Mouse (Mus musculus) macrophage (primary cell): ENCODE measurements around the gene Lcmt1. TPM values are rescaled to one million over a fixed set of nuclear protein-coding genes. Genes with fewer than 3 reads are reported as not detected.

Experiments used
- H3K27ac ChIP-seq: fragments of 350-480 bp; formaldehyde crosslinking; 2 replicates; pipeline ENCODE4 v1.9.0; 2021
- H3K36me3 ChIP-seq: fragments of 350-480 bp; formaldehyde crosslinking; 2 replicates; pipeline ENCODE4 v1.9.0; 2021; ENCODE audit errors: inconsistent target
- H3K4me3 ChIP-seq: fragments of 350-480 bp; formaldehyde crosslinking; 2 replicates; pipeline ENCODE4 v1.9.0; 2021; ENCODE audit errors: inconsistent target
- H3K79me2 ChIP-seq: fragments of 350-480 bp; formaldehyde crosslinking; 2 replicates; pipeline ENCODE4 v1.9.0; 2021; ENCODE audit errors: inconsistent target
- WGBS: methylation state at CpG from one replicate; pipeline ENCODE4 v1.1.7; 2026; ENCODE audit warnings: inconsistent platforms; ENCODE audit not compliant: missing documents; 5-methylcytosine and 5-hydroxymethylcytosine counted together
- polyA plus RNA-seq: library from polyadenylated mRNA; stranded (reverse); fragments of 250-400 nt; gene quantifications from 3 replicates; pipeline ENCODE4 v1.2.4, GENCODE M21; 2018; ENCODE audit warnings: inconsistent platforms

The Lcmt1 gene
- polyA plus RNA-seq, 1 experiment from 2014 or later: 14.4 TPM

- 93% methylated on average over 9 of the region's 11 CpGs for WGBS
- Histone ChIP-seq H3K36me3 (peaks cover 10% of the 10 kb centered on the region), H3K27ac (no peak overlapping the region), H3K4me3 (no peak overlapping the region), H3K79me2 (peaks cover 100% of the 10 kb centered on the region)
These were observed 19.8 kb upstream of the Lcmt1 start for GRCm38 (mm10) chr7:123349813-123350212.

- WGBS: 88% methylated on average over 2 of the region's 2 CpGs
- Histone ChIP-seq H3K36me3 (peaks cover 10% of the 10 kb centered on the region), H3K4me3 (no peak overlapping the region), H3K79me2 (peaks cover 100% of the 10 kb centered on the region), H3K27ac (no peak overlapping the region)
These were observed 19.3 kb upstream of the Lcmt1 start for GRCm38 (mm10) chr7:123350243-123350642.

- Histone ChIP-seq H3K36me3 (peaks cover 15% of the 10 kb centered on the region), H3K4me3 (no peak overlapping the region), H3K79me2 (peaks cover 100% of the 10 kb centered on the region), H3K27ac (no peak overlapping the region)
- WGBS: 98% methylated on average over 4 of the region's 4 CpGs
These were observed 16.5 kb upstream of the Lcmt1 start for GRCm38 (mm10) chr7:123353081-123353480.

GRCm38 (mm10) chr7:123353879-123354278, 15.7 kb upstream of the Lcmt1 start:
- 0 out of 2 replicates have a peak overlapping the region, but pooled peaks have one; percentile 14 for H3K27ac ChIP-seq
- whole genome bisulfite sequencing: 75% methylated on average over 5 of the region's 5 CpGs
- no peak overlapping the region for H3K4me3 ChIP-seq
- peaks cover 15% of the 10 kb centered on the region for H3K36me3 ChIP-seq
- H3K79me2 ChIP-seq: peaks cover 100% of the 10 kb centered on the region

- Histone ChIP-seq H3K79me2 (peaks cover 100% of the 10 kb centered on the region), H3K27ac (peak overlapping the region; percentile 14; the same call in 1 of the 2 replicates), H3K4me3 (no peak overlapping the region), H3K36me3 (peaks cover 15% of the 10 kb centered on the region)
- WGBS: 26% methylated on average over 5 of the region's 5 CpGs
These were observed 15.2 kb upstream of the Lcmt1 start for GRCm38 (mm10) chr7:123354392-123354791.

GRCm38 (mm10) chr7:123354851-123355250, 14.7 kb upstream of the Lcmt1 start:
- H3K79me2 ChIP-seq: peaks cover 100% of the 10 kb centered on the region
- no peak overlapping the region for H3K4me3 ChIP-seq
- peaks cover 15% of the 10 kb centered on the region for H3K36me3 ChIP-seq
- peak overlapping the region; percentile 14; the same call in 1 of the 2 replicates for H3K27ac ChIP-seq
- WGBS: no CpG with 5 or more reads among the region's 2 CpGs

- Histone ChIP-seq H3K4me3 (no peak overlapping the region), H3K79me2 (peaks cover 100% of the 10 kb centered on the region), H3K36me3 (peaks cover 12% of the 10 kb centered on the region; the same call in 1 of the 2 replicates), H3K27ac (no peak overlapping the region)
- WGBS: 24% methylated on average over 3 of the region's 3 CpGs
These were observed 13.4 kb upstream of the Lcmt1 start for GRCm38 (mm10) chr7:123356158-123356557.

GRCm38 (mm10) chr7:123359101-123359500, 10.5 kb upstream of the Lcmt1 start:
- 95% methylated on average over 6 of the region's 7 CpGs for WGBS
- H3K27ac ChIP-seq: no peak overlapping the region
- H3K79me2 ChIP-seq: peaks cover 100% of the 10 kb centered on the region
- no peak overlapping the region for H3K4me3 ChIP-seq
- peaks cover 29% of the 10 kb centered on the region; the same call in 1 of the 2 replicates for H3K36me3 ChIP-seq

- WGBS: 49% methylated on average over 5 of the region's 5 CpGs
- Histone ChIP-seq H3K79me2 (peaks cover 100% of the 10 kb centered on the region), H3K36me3 (peaks cover 34% of the 10 kb centered on the region; the same call in 1 of the 2 replicates), H3K4me3 (no peak overlapping the region), H3K27ac (no peak overlapping the region)
These were observed 9.4 kb upstream of the Lcmt1 start for GRCm38 (mm10) chr7:123360185-123360584.

- 89% methylated on average over 7 of the region's 7 CpGs for WGBS
- H3K79me2 ChIP-seq: peaks cover 100% of the 10 kb centered on the region
- no peak overlapping the region for H3K4me3 ChIP-seq
- no peak overlapping the region for H3K27ac ChIP-seq
- peaks cover 34% of the 10 kb centered on the region; the same call in 1 of the 2 replicates for H3K36me3 ChIP-seq
These were observed 8.2 kb upstream of the Lcmt1 start for GRCm38 (mm10) chr7:123361229-123361980.

GRCm38 (mm10) chr7:123362806-123363205, 6.8 kb upstream of the Lcmt1 start:
- Histone ChIP-seq H3K79me2 (peaks cover 100% of the 10 kb centered on the region), H3K4me3 (no peak overlapping the region), H3K36me3 (peaks cover 31% of the 10 kb centered on the region; the same call in 1 of the 2 replicates), H3K27ac (no peak overlapping the region)
- 78% methylated on average over 3 of the region's 3 CpGs for WGBS

GRCm38 (mm10) chr7:123363971-123364370, 5.6 kb upstream of the Lcmt1 start:
- Histone ChIP-seq H3K27ac (no peak overlapping the region), H3K36me3 (peaks cover 29% of the 10 kb centered on the region; the same call in 1 of the 2 replicates), H3K4me3 (no peak overlapping the region), H3K79me2 (peaks cover 100% of the 10 kb centered on the region)
- WGBS: 94% methylated on average over 8 of the region's 8 CpGs

GRCm38 (mm10) chr7:123365876-123366741, 3.5 kb upstream of the Lcmt1 start:
- WGBS: 16% methylated on average over 7 of the region's 7 CpGs
- H3K36me3 ChIP-seq: peaks cover 22% of the 10 kb centered on the region; the same call in 1 of the 2 replicates
- H3K4me3 ChIP-seq: peak overlapping the region; percentile 91; the same call in 1 of the 2 replicates
- peaks cover 88% of the 10 kb centered on the region for H3K79me2 ChIP-seq
- peak overlapping the region; percentile 17; the same call in 1 of the 2 replicates for H3K27ac ChIP-seq

GRCm38 (mm10) chr7:123366806-123367205, 2.8 kb upstream of the Lcmt1 start:
- H3K79me2 ChIP-seq: peaks cover 81% of the 10 kb centered on the region
- peaks cover 21% of the 10 kb centered on the region; the same call in 1 of the 2 replicates for H3K36me3 ChIP-seq
- 67% methylated on average over 8 of the region's 8 CpGs for WGBS
- H3K4me3 ChIP-seq: peak overlapping the region; percentile 91; the same call in 1 of the 2 replicates
- peak overlapping the region; percentile 17 for H3K27ac ChIP-seq
